Mouse (Mus musculus): Measurements from ENCODE around the gene Gm4756.
A peak's percentile ranks its signal among the peaks of the same experiment; 100 is the strongest.
"Not testable (repeated sequence)": the region's sequence is repeated elsewhere in the genome, so short reads cannot be mapped to it uniquely, and the experiment has no call there.

- TF ChIP-seq CTCF (IDR thresholded peaks at IDR 0.05; ENCODE audit: low read depth, low read length); POLR2A (IDR thresholded peaks at IDR 0.05; ENCODE audit: insufficient read depth, low read length): not testable (repeated sequence)
- TF ChIP-seq EP300 (IDR thresholded peaks at IDR 0.05; ENCODE audit: insufficient read depth, low read depth, low read length), result peak; percentile 99
These were observed 38.3 kb upstream of the Gm4756 start for GRCm38 (mm10) chr12:72687741-72688140.

All from ES-Bruce4 (cell line).